Mouse (Mus musculus) common myeloid progenitor, adult 5-6 weeks (primary cell): ENCODE measurements around the gene Med17. TPM values are rescaled to one million over a fixed set of nuclear protein-coding genes. Genes with fewer than 3 reads are reported as not detected.
A peak's percentile ranks its signal among the peaks of the same experiment; 100 is the strongest.

Source experiments
- ATAC-seq: replicated peaks from 2 replicates; pipeline ENCODE4 v1.8.0; 2016; ENCODE audit warnings: low read depth, mild to moderate bottlenecking, moderate TSS enrichment, inconsistent platforms; ENCODE audit not compliant: poor library complexity, severe bottlenecking
- total RNA-seq: library from RNA; stranded (forward); fragments of 200-1000, 187-1606 nt; gene quantifications from 2 replicates; pipeline ENCODE4 v1.2.3, GENCODE M21; 2017

Med17 gene
- total RNA-seq, 1 experiment from 2014 or later, result 35.0 TPM

- ATAC-seq, result no peak
Observed at GRCm38 (mm10) chr9:15297112-15297511, 17.4 kb upstream of the Med17 start.

- ATAC-seq, result peak; percentile 97
Observed at GRCm38 (mm10) chr9:15289251-15289650, 9.5 kb upstream of the Med17 start.

GRCm38 (mm10) chr9:15288402-15288801 lies 8.7 kb upstream of the Med17 start:
- ATAC-seq, result no peak

GRCm38 (mm10) chr9:15287846-15288245 lies 8.1 kb upstream of the Med17 start:
- ATAC-seq, result no peak

GRCm38 (mm10) chr9:15285443-15285842 lies 5.7 kb upstream of the Med17 start:
- no peak for ATAC-seq

GRCm38 (mm10) chr9:15280491-15280879 lies 754 bp upstream of the Med17 start:
- ATAC-seq, result peak; percentile 14

GRCm38 (mm10) chr9:15279139-15279648 lies 537 bp downstream of the Med17 start:
- no peak for ATAC-seq

GRCm38 (mm10) chr9:15278343-15278742 lies 1.4 kb downstream of the Med17 start:
- ATAC-seq, result no peak

GRCm38 (mm10) chr9:15276855-15277254 lies 2.9 kb downstream of the Med17 start:
- no peak for ATAC-seq

GRCm38 (mm10) chr9:15273981-15274380 lies 5.8 kb downstream of the Med17 start:
- no peak for ATAC-seq

GRCm38 (mm10) chr9:15263487-15263886 lies 16.2 kb downstream of the Med17 start:
- no peak for ATAC-seq

GRCm38 (mm10) chr9:15261980-15262379 lies 17.8 kb downstream of the Med17 start:
- no peak for ATAC-seq

- ATAC-seq, result no peak
Observed at GRCm38 (mm10) chr9:15256214-15256613, 23.5 kb downstream of the Med17 start.

GRCm38 (mm10) chr9:15254501-15254900 lies 25.2 kb downstream of the Med17 start:
- ATAC-seq, result no peak

- ATAC-seq, result no peak
Observed at GRCm38 (mm10) chr9:15252196-15252595, 27.5 kb downstream of the Med17 start.

- ATAC-seq, result peak; percentile 47
Observed at GRCm38 (mm10) chr9:15250376-15250775, 29.4 kb downstream of the Med17 start.

GRCm38 (mm10) chr9:15245319-15246075 lies 34.2 kb downstream of the Med17 start:
- no peak for ATAC-seq

- ATAC-seq, result no peak
Observed at GRCm38 (mm10) chr9:15242130-15242529, 37.6 kb downstream of the Med17 start.

- ATAC-seq, result peak; percentile 75
Observed at GRCm38 (mm10) chr9:15241596-15241939, 38.2 kb downstream of the Med17 start.

- no peak for ATAC-seq
Observed at GRCm38 (mm10) chr9:15240863-15241595, 38.7 kb downstream of the Med17 start.

GRCm38 (mm10) chr9:15240006-15240405 lies 39.7 kb downstream of the Med17 start:
- ATAC-seq, result no peak
